Mouse (Mus musculus): Measurements from ENCODE around the gene Gm11563. TPM values are rescaled to one million over a fixed set of nuclear protein-coding genes. Genes with fewer than 3 reads are reported as not detected.

The Gm11563 gene
- polyA plus RNA-seq (2012; ENCODE audit: low replicate concordance): not detected in 2 replicates

GRCm38 (mm10) chr11:99658467-99659010, at the start of gene Gm11563:
Gm11563 (minus strand) TSS chr11:99658960.

GRCm38 (mm10) chr11:99690463-99690862, 31.7 kb upstream of the Gm11563 start, which contains the start of gene Gm14190:
Gm14190 (minus strand) TSS chr11:99690740.

GRCm38 (mm10) chr11:99665860-99666259, 7.1 kb upstream of the Gm11563 start, which contains the start of gene Krtap4-6:
Krtap4-6 (minus strand) TSS chr11:99665960.

GRCm38 (mm10) chr11:99650136-99650535, 8.6 kb downstream of the Gm11563 start, which contains the start of gene Gm11555:
Gm11555 (minus strand) TSS chr11:99650236.

GRCm38 (mm10) chr11:99643635-99644139, 15.1 kb downstream of the Gm11563 start, which contains the start of gene Krtap4-7:
Krtap4-7 (minus strand) TSS chr11:99644089.

GRCm38 (mm10) chr11:99634653-99635134, 24.1 kb downstream of the Gm11563 start, which contains the start of gene Krtap4-2:
Krtap4-2 (minus strand) TSS chr11:99635084.

GRCm38 (mm10) chr11:99628138-99628537, 30.6 kb downstream of the Gm11563 start, which contains the start of gene Krtap4-1:
Krtap4-1 (minus strand) TSS chr11:99628238.

GRCm38 (mm10) chr11:99620335-99620734, 38.4 kb downstream of the Gm11563 start, which contains the start of gene Gm11562:
Gm11562 (minus strand) TSS chr11:99620435.

GRCm38 (mm10) chr11:99614796-99615363, 43.9 kb downstream of the Gm11563 start, which contains the start of gene Krtap2-4:
Krtap2-4 (minus strand) TSS chr11:99614846.

GRCm38 (mm10) chr11:99610089-99610488, 48.7 kb downstream of the Gm11563 start, which contains the start of gene Gm11937:
Gm11937 (minus strand) TSS chr11:99610189.

Other genes with a start within 250 kb of the Gm11563 start
- not detected in 2 replicates for gene Krt12, start 236.7 kb downstream of the Gm11563 start, polyA plus RNA-seq (2012; ENCODE audit: low replicate concordance)
- gene Krt20, start 220.8 kb downstream of the Gm11563 start, polyA plus RNA-seq (2012; ENCODE audit: low replicate concordance): not detected in 2 replicates
- gene Krt23, start 165.8 kb downstream of the Gm11563 start, polyA plus RNA-seq (2012; ENCODE audit: low replicate concordance): not detected in 2 replicates
- not detected in 2 replicates for gene Krt39, start 137.6 kb downstream of the Gm11563 start, polyA plus RNA-seq (2012; ENCODE audit: low replicate concordance)
- not detected in 2 replicates for gene Krt40, start 115.8 kb downstream of the Gm11563 start, polyA plus RNA-seq (2012; ENCODE audit: low replicate concordance)
- gene Krtap3-3, start 108.1 kb downstream of the Gm11563 start, polyA plus RNA-seq (2012; ENCODE audit: low replicate concordance): not detected in 2 replicates
- gene Krtap3-2, start 102.1 kb downstream of the Gm11563 start, polyA plus RNA-seq (2012; ENCODE audit: low replicate concordance): not detected in 2 replicates
- gene Gm11939, start 99.5 kb downstream of the Gm11563 start, polyA plus RNA-seq (2012; ENCODE audit: low replicate concordance): not detected in 2 replicates
- gene Krtap3-1, start 92.3 kb downstream of the Gm11563 start, polyA plus RNA-seq (2012; ENCODE audit: low replicate concordance): not detected in 2 replicates
- not detected in 2 replicates for gene Krtap1-5, start 77.9 kb downstream of the Gm11563 start, polyA plus RNA-seq (2012; ENCODE audit: low replicate concordance)
- gene Krtap1-4, start 75.3 kb downstream of the Gm11563 start, polyA plus RNA-seq (2012; ENCODE audit: low replicate concordance): not detected in 2 replicates
- gene Krtap1-3, start 67.6 kb downstream of the Gm11563 start, polyA plus RNA-seq (2012; ENCODE audit: low replicate concordance): not detected in 2 replicates
- not detected in 2 replicates for gene Krtap9-3, start 60.9 kb downstream of the Gm11563 start, polyA plus RNA-seq (2012; ENCODE audit: low replicate concordance)
- not detected in 2 replicates for gene Gm11938, start 55.7 kb downstream of the Gm11563 start, polyA plus RNA-seq (2012; ENCODE audit: low replicate concordance)
- gene Gm11937, start 48.8 kb downstream of the Gm11563 start, polyA plus RNA-seq (2012; ENCODE audit: low replicate concordance): not detected in 2 replicates
- not detected in 2 replicates for gene Krtap2-4, start 44.1 kb downstream of the Gm11563 start, polyA plus RNA-seq (2012; ENCODE audit: low replicate concordance)
- not detected in 2 replicates for gene Gm11562, start 38.5 kb downstream of the Gm11563 start, polyA plus RNA-seq (2012; ENCODE audit: low replicate concordance)
- not detected in 2 replicates for gene Krtap4-1, start 30.7 kb downstream of the Gm11563 start, polyA plus RNA-seq (2012; ENCODE audit: low replicate concordance)
- not detected in 2 replicates for gene Krtap4-2, start 23.9 kb downstream of the Gm11563 start, polyA plus RNA-seq (2012; ENCODE audit: low replicate concordance)
- not detected in 2 replicates for gene Krtap4-7, start 14.9 kb downstream of the Gm11563 start, polyA plus RNA-seq (2012; ENCODE audit: low replicate concordance)
- not detected in 2 replicates for gene Gm11555, start 8.7 kb downstream of the Gm11563 start, polyA plus RNA-seq (2012; ENCODE audit: low replicate concordance)
- gene Krtap4-6, start 7.0 kb upstream of the Gm11563 start, polyA plus RNA-seq (2012; ENCODE audit: low replicate concordance): not detected in 2 replicates
- not detected in 2 replicates for gene Gm14190, start 31.8 kb upstream of the Gm11563 start, polyA plus RNA-seq (2012; ENCODE audit: low replicate concordance)
- not detected in 2 replicates for gene Gm14180, start 75.3 kb upstream of the Gm11563 start, polyA plus RNA-seq (2012; ENCODE audit: low replicate concordance)
- gene Gm11595, start 114.0 kb upstream of the Gm11563 start, polyA plus RNA-seq (2012; ENCODE audit: low replicate concordance): not detected in 2 replicates
- gene Krtap4-8, start 121.7 kb upstream of the Gm11563 start, polyA plus RNA-seq (2012; ENCODE audit: low replicate concordance): not detected in 2 replicates
- not detected in 2 replicates for gene Krtap4-9, start 126.2 kb upstream of the Gm11563 start, polyA plus RNA-seq (2012; ENCODE audit: low replicate concordance)
- gene Gm11596, start 134.5 kb upstream of the Gm11563 start, polyA plus RNA-seq (2012; ENCODE audit: low replicate concordance): not detected in 2 replicates
- 0.86 TPM in 1 of 2 replicates, not detected in the other for gene Gm11569, start 140.0 kb upstream of the Gm11563 start, polyA plus RNA-seq (2012; ENCODE audit: low replicate concordance)
- gene Gm11554, start 145.5 kb upstream of the Gm11563 start, polyA plus RNA-seq (2012; ENCODE audit: low replicate concordance): not detected in 2 replicates
- not detected in 2 replicates for gene Krtap4-13, start 150.9 kb upstream of the Gm11563 start, polyA plus RNA-seq (2012; ENCODE audit: low replicate concordance)
- gene Gm11564, start 156.7 kb upstream of the Gm11563 start, polyA plus RNA-seq (2012; ENCODE audit: low replicate concordance): not detected in 2 replicates
- gene 2300003K06Rik, start 179.1 kb upstream of the Gm11563 start, polyA plus RNA-seq (2012; ENCODE audit: low replicate concordance): not detected in 2 replicates
- gene Krtap4-16, start 192.6 kb upstream of the Gm11563 start, polyA plus RNA-seq (2012; ENCODE audit: low replicate concordance): not detected in 2 replicates
- not detected in 2 replicates for gene Gm11568, start 199.0 kb upstream of the Gm11563 start, polyA plus RNA-seq (2012; ENCODE audit: low replicate concordance)
- gene Gm11559, start 205.5 kb upstream of the Gm11563 start, polyA plus RNA-seq (2012; ENCODE audit: low replicate concordance): not detected in 2 replicates
- gene Krtap9-1, start 214.4 kb upstream of the Gm11563 start, polyA plus RNA-seq (2012; ENCODE audit: low replicate concordance): not detected in 2 replicates
- not detected in 2 replicates for gene Gm11567, start 220.2 kb upstream of the Gm11563 start, polyA plus RNA-seq (2012; ENCODE audit: low replicate concordance)
- not detected in 2 replicates for gene Krtap31-1, start 249.0 kb upstream of the Gm11563 start, polyA plus RNA-seq (2012; ENCODE audit: low replicate concordance)